Mouse (Mus musculus) cerebellum, adult 11-12 months (tissue): Measurements from ENCODE around the gene Anapc15.
"Not testable (repeated sequence)": the region's sequence is repeated elsewhere in the genome, so short reads cannot be mapped to it uniquely, and the experiment has no call there.

Experiments
- DNase-seq: peaks from one replicate; pipeline ENCODE4 v3.0.0; 2022

The Anapc15 gene

GRCm38 (mm10) chr7:101900331-101901097 lies 37.0 kb downstream of the Anapc15 start:
- no peak for DNase-seq

GRCm38 (mm10) chr7:101901969-101902368 lies 38.5 kb downstream of the Anapc15 start:
- DNase-seq: no peak

GRCm38 (mm10) chr7:101902846-101903245 lies 39.3 kb downstream of the Anapc15 start:
- no peak for DNase-seq

- DNase-seq: peak; percentile 99
Observed at GRCm38 (mm10) chr7:101905561-101906286, 42.2 kb downstream of the Anapc15 start, which contains the start of gene Lamtor1. Gene Lamtor1 (plus strand): TSS chr7:101905904.

- no peak for DNase-seq
Observed at GRCm38 (mm10) chr7:101906287-101906681, 42.8 kb downstream of the Anapc15 start, which contains the start of gene Tomt. Gene Tomt (minus strand): TSS chr7:101906359.

GRCm38 (mm10) chr7:101906696-101907095 lies 43.2 kb downstream of the Anapc15 start:
- peak; percentile 50 for DNase-seq

GRCm38 (mm10) chr7:101908367-101908766 lies 44.9 kb downstream of the Anapc15 start:
- DNase-seq: no peak

GRCm38 (mm10) chr7:101910138-101910537 lies 46.6 kb downstream of the Anapc15 start:
- no peak for DNase-seq

GRCm38 (mm10) chr7:101911982-101912381 lies 48.5 kb downstream of the Anapc15 start:
- DNase-seq: no peak

- DNase-seq: peak; percentile 46
Observed at GRCm38 (mm10) chr7:101918071-101918470, 54.6 kb downstream of the Anapc15 start.

GRCm38 (mm10) chr7:101925892-101926291 lies 62.4 kb downstream of the Anapc15 start:
- not testable (repeated sequence) for DNase-seq

- DNase-seq: no peak
Observed at GRCm38 (mm10) chr7:101928093-101928492, 64.6 kb downstream of the Anapc15 start.

- no peak for DNase-seq
Observed at GRCm38 (mm10) chr7:101932551-101932950, 69.0 kb downstream of the Anapc15 start.

- no peak for DNase-seq
Observed at GRCm38 (mm10) chr7:101933300-101933699, 69.8 kb downstream of the Anapc15 start.

GRCm38 (mm10) chr7:101933751-101934240 lies 70.3 kb downstream of the Anapc15 start, which contains the start of the genes Lrrc51 and Numa1:
Gene Lrrc51 (minus strand): TSS chr7:101933895.
Gene Numa1 (plus strand): TSS chr7:101934111.
- DNase-seq: peak; percentile 96

GRCm38 (mm10) chr7:101935957-101936356 lies 72.4 kb downstream of the Anapc15 start:
- peak; percentile 47 for DNase-seq

- peak; percentile 46 for DNase-seq
Observed at GRCm38 (mm10) chr7:101936996-101937395, 73.5 kb downstream of the Anapc15 start.

- DNase-seq: peak; percentile 96
Observed at GRCm38 (mm10) chr7:101937569-101937968, 74.1 kb downstream of the Anapc15 start.

GRCm38 (mm10) chr7:101938348-101938747 lies 74.8 kb downstream of the Anapc15 start:
- DNase-seq: peak; percentile 50

GRCm38 (mm10) chr7:101939758-101940157 lies 76.2 kb downstream of the Anapc15 start:
- no peak for DNase-seq

GRCm38 (mm10) chr7:101949008-101949407 lies 85.5 kb downstream of the Anapc15 start:
- not testable (repeated sequence) for DNase-seq
